Mouse (Mus musculus) thymus, postnatal 4 days (tissue): ENCODE measurements around the gene Dlg2.

ENCODE experiments used
- DNase-seq: peaks from one replicate; pipeline ENCODE4 v3.0.0; 2021

Gene Dlg2

DNA sequence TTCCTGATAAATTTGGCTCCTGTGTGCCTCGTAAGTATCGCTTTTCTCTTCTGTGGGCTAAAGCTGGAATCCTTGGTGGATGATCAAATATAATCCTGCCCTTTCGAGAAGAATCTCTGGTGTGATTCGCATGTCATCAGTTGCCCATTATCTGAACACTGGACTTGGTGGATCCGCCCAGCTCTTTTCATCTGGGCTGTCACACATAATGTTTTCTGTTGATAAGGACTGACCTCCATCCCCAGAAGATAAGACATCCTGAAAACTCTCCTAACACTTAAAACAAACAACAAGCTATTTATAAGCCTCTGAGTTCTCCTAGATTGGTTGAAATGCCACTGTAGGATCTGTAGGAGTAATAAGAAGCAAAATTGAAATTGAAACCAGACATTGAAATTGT is 1952.2 kb downstream of the Dlg2 start:
- no peak for DNase-seq

- no peak for DNase-seq
Measured at GRCm38 (mm10) chr7:92430254-92430653, 1953.8 kb downstream of the Dlg2 start.

GRCm38 (mm10) chr7:92437168-92437567 is 1960.7 kb downstream of the Dlg2 start:
- no peak for DNase-seq

- no peak for DNase-seq
Measured at GRCm38 (mm10) chr7:92439503-92440487, 1963.3 kb downstream of the Dlg2 start.

DNA sequence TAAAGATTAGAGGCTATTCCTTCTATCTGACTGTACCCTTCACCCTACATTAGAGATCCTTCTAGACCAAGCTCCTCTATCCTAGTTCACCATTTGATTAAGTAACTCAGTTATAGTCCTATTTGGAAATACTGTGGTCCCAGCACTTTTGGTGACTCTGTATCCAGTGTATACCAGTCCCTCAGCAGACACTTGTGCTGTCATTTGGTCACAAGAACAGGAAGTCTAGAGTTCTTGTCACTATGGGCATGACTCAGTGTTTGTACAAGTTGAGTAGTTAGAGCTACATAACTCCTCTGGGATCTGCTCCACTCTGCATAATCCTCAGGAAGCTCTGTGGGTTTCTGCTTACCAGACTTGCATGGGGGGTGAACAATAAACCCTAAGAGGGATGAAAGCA is 1965.1 kb downstream of the Dlg2 start:
- DNase-seq: no peak

DNA sequence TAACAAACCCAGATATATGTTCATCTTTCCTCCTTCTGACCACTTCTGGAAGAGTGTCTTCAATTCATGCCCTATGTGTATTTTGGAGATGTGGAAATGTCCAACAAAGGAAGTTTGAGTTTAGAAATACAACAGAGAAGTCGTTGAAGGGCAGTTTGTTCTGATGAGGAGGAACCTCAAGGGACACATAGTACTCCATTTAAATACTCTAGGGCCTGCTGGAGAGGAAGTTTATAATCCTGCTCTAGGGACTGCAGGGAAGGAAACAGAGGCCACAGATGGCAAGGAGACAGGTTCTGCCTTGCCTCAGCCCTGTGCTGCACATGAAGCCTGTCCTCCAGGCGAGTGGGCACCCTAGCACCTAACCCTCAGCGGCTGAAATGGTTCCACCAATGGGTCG is 1965.6 kb downstream of the Dlg2 start:
- DNase-seq: no peak

DNA sequence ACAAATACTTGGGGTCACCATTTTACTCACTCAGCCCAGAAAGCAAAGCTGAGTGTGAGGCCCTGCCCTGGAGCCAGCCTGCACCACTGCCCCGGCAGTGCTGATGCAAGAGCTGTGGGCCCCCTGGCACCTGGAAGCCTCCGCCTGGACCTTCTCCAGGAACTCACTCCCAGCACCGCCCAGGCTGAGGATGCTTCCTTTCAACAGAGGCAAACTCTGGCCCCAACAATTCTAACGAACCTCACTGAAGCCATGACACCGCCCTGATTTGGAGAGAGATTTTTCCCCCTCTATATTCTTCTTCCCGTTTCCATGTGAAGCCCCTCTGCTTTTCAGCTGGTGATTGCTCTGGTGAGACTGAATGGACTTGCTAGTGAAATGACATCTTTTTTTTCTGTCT is 1971.5 kb downstream of the Dlg2 start:
- DNase-seq: no peak

GRCm38 (mm10) chr7:92448782-92449575 is 1972.5 kb downstream of the Dlg2 start:
- no peak for DNase-seq

- no peak for DNase-seq
Measured at GRCm38 (mm10) chr7:92454176-92454575, 1977.7 kb downstream of the Dlg2 start.

DNA sequence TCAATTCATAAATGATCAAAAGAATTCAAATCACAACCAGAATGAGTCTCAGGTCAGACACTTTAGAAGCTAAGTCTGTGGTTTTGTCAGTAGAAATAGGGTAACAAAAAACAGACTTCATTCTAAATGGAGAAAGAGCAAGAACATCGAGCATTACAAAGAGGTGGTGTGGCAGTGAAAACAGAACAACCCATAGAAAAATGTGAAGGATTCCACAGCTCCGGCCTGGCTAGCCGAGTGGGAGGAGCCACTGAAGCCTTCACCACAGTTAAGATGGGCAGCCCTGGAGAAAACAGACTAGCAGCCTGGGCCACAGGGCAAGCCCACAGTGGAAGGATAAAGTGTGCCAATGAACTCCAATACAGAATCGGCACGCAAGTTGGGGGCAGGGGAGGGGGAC is 1979.5 kb downstream of the Dlg2 start:
- no peak for DNase-seq

DNA sequence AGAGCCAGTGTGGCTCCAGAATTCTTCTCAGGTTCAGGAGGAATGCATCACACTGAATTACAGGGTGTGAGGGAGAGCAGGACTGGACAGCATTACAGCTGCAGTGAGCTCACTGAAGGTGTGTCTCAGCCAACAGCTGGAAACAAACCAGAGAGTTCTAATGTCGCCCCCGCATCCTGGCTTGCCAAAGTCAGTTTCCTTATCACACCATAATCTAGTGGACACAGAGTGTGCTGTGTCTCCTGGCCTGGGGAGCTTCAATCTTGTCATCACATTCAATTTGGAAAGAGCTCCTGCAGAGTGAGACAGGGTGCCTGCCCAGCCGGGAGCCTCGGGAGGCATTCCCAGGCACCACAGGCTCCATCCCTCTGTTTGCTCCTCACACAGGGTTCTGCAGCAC is 1981.3 kb downstream of the Dlg2 start:
- DNase-seq: no peak

- no peak for DNase-seq
Measured at GRCm38 (mm10) chr7:92458308-92458707, 1981.8 kb downstream of the Dlg2 start.

GRCm38 (mm10) chr7:92460578-92460977 is 1984.1 kb downstream of the Dlg2 start:
- DNase-seq: no peak

DNA sequence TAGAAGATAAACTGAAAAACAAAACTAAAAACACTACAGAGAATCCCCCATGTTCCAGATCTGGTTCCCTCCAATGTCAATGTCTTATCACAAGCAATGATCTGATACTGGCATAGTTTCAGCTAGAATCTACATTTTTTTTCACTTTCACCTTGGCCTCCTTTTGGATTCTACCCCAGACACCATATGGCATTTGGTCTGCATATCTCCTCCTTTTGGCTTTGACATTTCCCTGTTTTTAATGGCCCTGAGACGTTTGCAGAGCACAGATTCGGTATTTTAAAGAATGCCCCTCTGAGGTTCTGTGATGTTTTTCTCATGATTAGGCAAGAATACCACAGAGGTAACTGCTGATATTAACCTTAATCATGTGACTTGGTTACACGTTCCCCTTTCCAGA is 1984.8 kb downstream of the Dlg2 start:
- no peak for DNase-seq

DNA sequence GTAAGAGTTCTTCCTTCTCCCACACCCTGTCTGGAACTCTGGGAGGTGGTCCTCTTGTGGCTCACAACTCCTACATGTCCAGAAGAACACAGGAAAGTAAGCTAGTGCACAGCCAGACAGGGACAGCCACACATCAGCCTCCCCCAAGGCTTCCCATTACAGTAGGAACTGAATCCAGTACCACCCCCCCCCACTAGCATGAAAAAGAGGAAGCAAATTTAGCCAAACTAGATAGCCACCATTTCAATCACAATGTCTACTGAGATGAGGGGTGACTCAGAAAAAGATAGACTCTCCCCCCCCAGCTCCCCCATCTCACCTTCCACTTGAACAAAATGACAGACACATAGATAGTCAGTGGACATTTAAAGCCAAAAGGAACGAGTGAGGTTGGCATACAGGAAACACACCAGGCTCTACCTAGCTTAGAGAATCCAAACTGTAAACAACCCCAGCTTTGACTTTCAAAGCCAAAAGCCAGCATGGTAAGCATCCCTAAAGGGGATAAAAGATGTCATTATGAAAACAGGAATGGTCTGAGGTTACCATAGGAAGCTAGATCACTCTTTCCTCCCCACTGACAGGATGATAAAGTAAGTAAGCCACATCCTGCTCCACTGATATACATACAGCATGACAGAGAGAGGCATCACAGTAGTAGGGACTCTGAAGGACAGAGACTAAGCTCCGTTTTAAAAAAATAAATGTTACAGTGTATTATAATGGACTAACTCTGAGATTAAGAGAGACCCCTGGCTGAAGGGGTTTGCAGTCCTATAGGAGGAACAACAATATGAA is 1986.8 kb downstream of the Dlg2 start:
- DNase-seq: no peak

- no peak for DNase-seq
Measured at GRCm38 (mm10) chr7:92464290-92464689, 1987.8 kb downstream of the Dlg2 start.

DNA sequence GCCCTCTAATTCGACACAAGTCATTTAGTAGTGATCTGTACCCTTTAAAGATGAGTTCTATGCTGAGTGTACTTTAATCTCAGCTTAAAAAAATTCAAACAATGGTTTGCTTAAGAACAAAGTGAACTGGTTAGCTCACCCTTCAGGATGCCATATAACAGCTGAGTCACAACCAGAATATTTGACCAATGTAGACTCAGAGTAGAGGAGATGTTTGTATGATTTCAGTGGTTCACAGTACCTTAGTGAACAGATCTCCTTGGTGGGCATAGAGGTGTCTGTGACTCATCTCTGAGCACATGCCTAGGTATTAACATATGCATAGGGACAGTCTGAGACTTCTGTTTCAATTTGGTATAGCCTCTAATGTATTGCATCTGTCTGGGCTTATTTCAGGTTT is 2002.7 kb downstream of the Dlg2 start:
- DNase-seq: no peak

DNA sequence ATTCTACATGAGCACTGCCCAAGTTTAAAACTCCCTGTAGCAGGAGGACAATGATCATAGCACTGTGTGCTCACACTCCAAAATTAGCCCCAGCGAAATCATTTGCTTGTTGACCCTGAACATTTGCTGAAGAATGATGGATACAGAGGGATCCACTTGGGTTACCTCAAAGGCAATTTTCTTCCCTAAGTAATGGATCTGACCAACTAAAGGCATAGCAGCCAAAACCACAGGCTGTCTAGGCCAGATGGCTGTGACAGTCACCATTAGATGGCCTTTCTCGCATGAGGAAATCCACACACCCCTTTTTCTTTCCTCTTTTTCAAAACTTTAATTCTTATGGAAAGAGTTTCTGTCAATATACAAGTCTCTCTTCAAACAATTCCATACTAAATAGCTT is 2003.3 kb downstream of the Dlg2 start:
- DNase-seq: no peak

- DNase-seq: no peak
Measured at GRCm38 (mm10) chr7:92483346-92483745, 2006.9 kb downstream of the Dlg2 start.

GRCm38 (mm10) chr7:92485881-92486710 is 2009.6 kb downstream of the Dlg2 start:
- no peak for DNase-seq

GRCm38 (mm10) chr7:92486878-92487277 is 2010.4 kb downstream of the Dlg2 start:
- no peak for DNase-seq

DNA sequence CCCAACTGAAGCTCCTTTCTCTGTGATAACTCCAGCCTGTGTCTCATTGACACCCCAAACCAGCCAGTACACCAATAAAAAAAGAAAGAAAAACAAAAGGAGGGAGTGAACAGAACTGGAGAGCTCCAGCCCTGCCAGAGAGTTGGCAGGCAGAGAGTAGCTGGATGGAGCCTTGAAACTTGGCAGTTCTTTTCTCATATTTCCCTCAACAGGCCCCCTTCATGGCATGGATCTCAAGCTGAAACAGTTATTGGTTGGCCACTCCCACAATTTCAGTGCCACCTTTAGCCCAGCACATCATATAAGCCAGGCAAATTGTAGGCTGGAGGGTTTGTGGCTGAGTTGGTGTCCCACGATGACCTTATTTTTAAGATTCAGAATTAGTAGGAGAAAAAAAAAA is 2015.8 kb downstream of the Dlg2 start:
- DNase-seq: no peak
